Mouse (Mus musculus) hindbrain, embryonic 10.5 days (tissue): Measurements from ENCODE around the gene Ndufs3. TPM values are rescaled to one million over a fixed set of nuclear protein-coding genes. Genes with fewer than 3 reads are reported as not detected.

Experiments
- DNase-seq: peaks from one replicate; pipeline ENCODE4 v3.0.0-alpha.2; 2017; ENCODE audit warnings: low spot score
- H3K27ac ChIP-seq: fragments of 300-500 bp; sonication (generic); 2 replicates; pipeline ENCODE4 v1.5.1; 2016; ENCODE audit warnings: mild to moderate bottlenecking, moderate library complexity
- H3K27me3 ChIP-seq: fragments of 300-500 bp; sonication (generic); 2 replicates; pipeline ENCODE4 v1.6.1; 2016; ENCODE audit warnings: mild to moderate bottlenecking; ENCODE audit not compliant: poor library complexity, insufficient read depth, severe bottlenecking
- H3K36me3 ChIP-seq: fragments of 300-500 bp; sonication (generic); 2 replicates; pipeline ENCODE4 v1.6.1; 2016; ENCODE audit warnings: mild to moderate bottlenecking, moderate library complexity
- H3K4me1 ChIP-seq: fragments of 300-500 bp; sonication (generic); replicated peaks from 2 replicates; pipeline ENCODE4 v1.6.1; 2016; ENCODE audit warnings: mild to moderate bottlenecking
- H3K4me3 ChIP-seq: fragments of 300-500 bp; sonication (generic); 2 replicates; pipeline ENCODE4 v1.5.1; 2016; ENCODE audit warnings: mild to moderate bottlenecking, moderate library complexity
- H3K9me3 ChIP-seq: fragments of 300-500 bp; sonication (generic); 2 replicates; pipeline ENCODE4 v1.6.1; 2016; ENCODE audit warnings: mild to moderate bottlenecking, moderate library complexity
- WGBS: fragments of 180-500 bp; shearing (Covaris S2); methylation state at CpG from one replicate; pipeline ENCODE4 v1.1.7; 2016; 5-methylcytosine and 5-hydroxymethylcytosine counted together
- polyA plus RNA-seq: library from polyadenylated mRNA; unstranded; fragments of >200 nt; fragmentation: Nextera tagmentation; extraction: Ambion mirVana; gene quantifications from 2 replicates; pipeline ENCODE4 v1.2.1, GENCODE M21; 2016

Ndufs3 gene
- 189 and 220 TPM in 2 replicates for polyA plus RNA-seq

DNA sequence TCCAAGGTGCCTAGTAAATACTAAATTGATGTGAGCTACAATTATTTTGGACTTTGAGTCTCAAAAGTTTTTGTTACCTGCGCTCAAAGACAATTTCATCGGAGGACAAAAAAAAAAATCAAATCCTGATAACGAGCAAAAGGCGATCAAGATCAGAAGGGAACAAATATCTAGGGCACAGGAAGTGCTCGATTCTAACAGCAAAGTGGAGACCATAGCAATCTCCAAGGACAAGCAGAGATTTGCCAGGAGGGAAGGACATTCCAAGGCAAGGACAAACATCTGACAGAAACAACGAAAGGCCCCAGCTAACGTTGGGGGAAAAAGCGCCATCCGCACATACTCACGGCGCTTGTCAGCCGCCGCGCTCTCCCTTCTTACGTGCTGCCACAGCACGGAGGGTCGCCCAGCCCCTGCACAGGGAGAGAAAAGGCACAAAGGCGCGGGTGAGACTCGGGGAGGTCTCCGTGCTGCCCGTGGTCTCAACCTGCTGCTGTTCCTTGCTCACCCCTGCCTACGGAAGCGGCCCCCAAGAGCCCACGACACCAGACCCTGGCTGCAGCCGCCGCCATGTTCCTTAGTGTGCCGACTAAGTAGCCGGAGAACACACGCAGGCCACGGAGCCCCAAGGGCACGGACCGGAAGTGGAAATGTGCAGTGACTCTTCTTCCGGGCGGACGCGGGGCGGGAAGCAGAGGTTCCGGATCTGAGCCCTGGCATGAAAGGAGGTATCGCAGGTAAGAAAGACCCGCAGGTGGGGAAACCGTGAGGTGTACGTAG lies at the start of gene Ndufs3, which contains the start of gene Kbtbd4:
Gene Ndufs3 (minus strand): TSS at position 752 of the 780 bp plus-strand sequence.
Gene Kbtbd4 (plus strand): TSS at position 665 of the 780 bp plus-strand sequence.
- Histone ChIP-seq H3K9me3 (no peaks in the 10 kb centered on the region), H3K4me3 (peak within 1 kb of the TSS; percentile 91), H3K4me1 (peaks cover 23% of the 10 kb centered on the region), H3K36me3 (peaks cover 72% of the 10 kb centered on the region), H3K27me3 (no peaks in the 10 kb centered on the region), H3K27ac (peak within 1 kb of the TSS; percentile 98)
- DNase-seq = peak; percentile 91
- under 1% methylated on average over 43 of the region's 43 CpGs for WGBS

DNA sequence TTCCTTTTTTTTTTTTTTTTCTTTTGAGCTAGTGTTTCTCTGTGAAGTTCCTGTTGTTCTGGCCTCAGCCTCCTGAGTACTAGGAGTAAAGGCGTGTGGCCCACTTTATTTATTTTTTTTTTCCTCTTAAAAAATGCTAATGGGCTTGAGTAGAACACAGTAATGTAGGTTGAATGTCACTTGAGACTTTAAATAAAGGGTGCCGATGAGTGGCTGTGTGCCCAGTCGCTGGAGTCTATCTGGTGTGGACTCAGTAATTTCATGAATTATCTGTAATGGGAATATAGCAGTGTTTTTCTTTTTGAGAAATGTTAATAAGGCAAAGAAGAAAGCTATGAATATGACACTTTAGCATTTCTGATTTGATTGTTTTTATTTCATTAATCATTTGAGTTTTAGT lies 48.8 kb upstream of the Ndufs3 start:
- H3K36me3 ChIP-seq = peaks cover 26% of the 10 kb centered on the region
- H3K4me1 ChIP-seq = peaks cover 27% of the 10 kb centered on the region
- DNase-seq = no peak
- H3K27ac ChIP-seq = no peak overlapping the region
- 81% methylated on average over 3 of the region's 3 CpGs for WGBS
- no peaks in the 10 kb centered on the region for H3K9me3 ChIP-seq
- H3K27me3 ChIP-seq = no peaks in the 10 kb centered on the region
- no peak overlapping the region for H3K4me3 ChIP-seq

DNA sequence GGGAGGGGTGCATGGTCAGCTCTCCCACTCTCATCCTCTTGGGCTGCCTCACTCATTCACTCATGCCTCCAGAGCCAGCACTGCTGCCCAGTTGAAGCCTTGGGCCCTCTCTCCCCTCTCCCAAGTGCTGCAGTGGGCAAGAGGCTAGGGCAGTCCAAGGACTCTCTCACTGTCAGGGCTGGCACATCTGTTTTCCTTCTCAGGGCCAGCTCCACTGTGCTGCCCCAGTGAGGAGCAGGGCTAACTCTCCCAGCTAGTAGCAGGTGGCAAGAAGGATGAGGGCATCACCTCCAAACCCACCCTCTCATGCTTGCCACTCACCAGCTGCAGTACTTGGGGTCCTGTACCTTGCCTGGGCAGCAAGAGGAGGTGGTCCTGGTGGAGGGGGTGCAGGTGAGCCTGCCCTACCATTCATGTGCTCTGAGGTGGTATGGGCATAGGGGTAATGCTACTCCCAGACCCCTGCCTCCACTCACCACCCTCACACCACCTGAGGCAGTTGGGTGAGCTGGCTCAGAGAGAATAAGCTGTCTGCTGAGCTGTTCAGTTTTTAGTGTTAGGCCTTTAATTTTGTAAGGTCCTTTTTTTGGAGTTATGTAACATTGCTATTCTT lies 46.1 kb upstream of the Ndufs3 start:
- Histone ChIP-seq H3K4me3 (no peak overlapping the region), H3K27me3 (no peaks in the 10 kb centered on the region), H3K27ac (no peak overlapping the region), H3K9me3 (no peaks in the 10 kb centered on the region), H3K36me3 (peaks cover 35% of the 10 kb centered on the region), H3K4me1 (peaks cover 18% of the 10 kb centered on the region)
- no peak for DNase-seq

GRCm38 (mm10) chr2:90950149-90950548 lies 45.5 kb upstream of the Ndufs3 start:
- Histone ChIP-seq H3K36me3 (peaks cover 35% of the 10 kb centered on the region), H3K27me3 (no peaks in the 10 kb centered on the region), H3K4me3 (no peak overlapping the region), H3K4me1 (peaks cover 13% of the 10 kb centered on the region), H3K27ac (no peak overlapping the region), H3K9me3 (no peaks in the 10 kb centered on the region)
- no peak for DNase-seq
- 90% methylated on average over 5 of the region's 5 CpGs for WGBS

- Histone ChIP-seq H3K36me3 (peaks cover 19% of the 10 kb centered on the region), H3K4me3 (peak overlapping the region; percentile 99)
- WGBS = 57% methylated on average over 2 of the region's 2 CpGs
Measured at GRCm38 (mm10) chr2:90941744-90942143, 37.1 kb upstream of the Ndufs3 start.

GRCm38 (mm10) chr2:90940233-90941229 lies 35.9 kb upstream of the Ndufs3 start, which contains the start of gene Celf1:
TSS of gene Celf1 (plus strand) at chr2:90940382.
- peak within 1 kb of the TSS; percentile 99 for H3K4me3 ChIP-seq
- no peaks in the 10 kb centered on the region for H3K27me3 ChIP-seq
- H3K27ac ChIP-seq = peak within 1 kb of the TSS; percentile 97
- peak; percentile 87 for DNase-seq
- H3K36me3 ChIP-seq = 0 out of 2 replicates have a peak, but pooled peaks cover 13% of the 10 kb centered on the region
- H3K9me3 ChIP-seq = no peaks in the 10 kb centered on the region
- under 1% methylated on average over 111 of the region's 113 CpGs for WGBS
- peaks cover 25% of the 10 kb centered on the region for H3K4me1 ChIP-seq

More at GRCm38 (mm10) chr2:90941744-90942143, 37.1 kb upstream of the Ndufs3 start:
- Histone ChIP-seq H3K27ac (no peak overlapping the region), H3K4me1 (peaks cover 25% of the 10 kb centered on the region), H3K27me3 (no peaks in the 10 kb centered on the region), H3K9me3 (no peaks in the 10 kb centered on the region)
- no peak for DNase-seq

- Histone ChIP-seq H3K36me3 (0 out of 2 replicates have a peak, but pooled peaks cover 13% of the 10 kb centered on the region), H3K27me3 (no peaks in the 10 kb centered on the region), H3K9me3 (no peaks in the 10 kb centered on the region), H3K4me3 (peak overlapping the region; percentile 99), H3K4me1 (peaks cover 25% of the 10 kb centered on the region), H3K27ac (peak overlapping the region; percentile 97)
- WGBS = 58% methylated on average over 8 of the region's 8 CpGs
- no peak for DNase-seq
Measured at GRCm38 (mm10) chr2:90939750-90940149, 35.1 kb upstream of the Ndufs3 start.

- 73% methylated on average over 3 of the region's 3 CpGs for WGBS
- no peak overlapping the region for H3K27ac ChIP-seq
Measured at GRCm38 (mm10) chr2:90938362-90938761, 33.7 kb upstream of the Ndufs3 start.

GRCm38 (mm10) chr2:90932273-90932672 lies 27.6 kb upstream of the Ndufs3 start:
- no peak overlapping the region for H3K4me3 ChIP-seq
- no peaks in the 10 kb centered on the region for H3K9me3 ChIP-seq
- H3K4me1 ChIP-seq = no peaks in the 10 kb centered on the region
- H3K36me3 ChIP-seq = no peaks in the 10 kb centered on the region
- no peak for DNase-seq
- H3K27ac ChIP-seq = no peak overlapping the region
- H3K27me3 ChIP-seq = no peaks in the 10 kb centered on the region
- 79% methylated on average over 2 of the region's 2 CpGs for WGBS

More at GRCm38 (mm10) chr2:90938362-90938761, 33.7 kb upstream of the Ndufs3 start:
- Histone ChIP-seq H3K4me1 (peaks cover 25% of the 10 kb centered on the region), H3K9me3 (no peaks in the 10 kb centered on the region), H3K27me3 (no peaks in the 10 kb centered on the region), H3K4me3 (no peak overlapping the region), H3K36me3 (0 out of 2 replicates have a peak, but pooled peaks cover 8% of the 10 kb centered on the region)
- no peak for DNase-seq

GRCm38 (mm10) chr2:90931829-90932228 lies 27.2 kb upstream of the Ndufs3 start:
- no peaks in the 10 kb centered on the region for H3K36me3 ChIP-seq
- no peak for DNase-seq
- no peaks in the 10 kb centered on the region for H3K4me1 ChIP-seq
- H3K9me3 ChIP-seq = no peaks in the 10 kb centered on the region
- WGBS = 80% methylated on average over 8 of the region's 8 CpGs
- H3K27ac ChIP-seq = no peak overlapping the region
- H3K4me3 ChIP-seq = no peak overlapping the region
- no peaks in the 10 kb centered on the region for H3K27me3 ChIP-seq

GRCm38 (mm10) chr2:90928566-90928965 lies 23.9 kb upstream of the Ndufs3 start:
- Histone ChIP-seq H3K4me1 (no peaks in the 10 kb centered on the region), H3K4me3 (no peak overlapping the region), H3K27ac (no peak overlapping the region), H3K9me3 (no peaks in the 10 kb centered on the region), H3K27me3 (no peaks in the 10 kb centered on the region), H3K36me3 (no peaks in the 10 kb centered on the region)
- no peak for DNase-seq
- 88% methylated on average over 13 of the region's 13 CpGs for WGBS

DNA sequence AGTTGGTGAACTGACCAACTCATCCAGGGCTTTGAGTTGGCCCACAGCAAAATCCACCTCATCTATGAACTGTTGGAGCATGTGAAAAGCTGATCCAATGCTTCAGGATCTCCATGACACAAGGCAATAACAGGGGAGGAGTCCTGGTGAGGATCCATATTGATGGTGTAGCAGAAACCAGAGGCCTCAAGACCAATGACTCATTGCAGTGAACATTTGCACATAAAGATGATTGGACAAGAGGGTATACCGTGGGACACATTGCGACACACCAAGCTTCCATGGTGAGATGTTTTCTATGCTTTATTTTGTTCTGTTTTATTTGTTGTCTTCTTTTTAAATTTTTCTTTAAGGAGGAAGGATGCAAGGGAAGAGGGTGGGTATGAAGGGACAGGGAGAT lies 18.0 kb upstream of the Ndufs3 start:
- Histone ChIP-seq H3K27ac (no peak overlapping the region), H3K36me3 (no peaks in the 10 kb centered on the region), H3K27me3 (no peaks in the 10 kb centered on the region; the same call in 1 of the 2 replicates), H3K9me3 (no peaks in the 10 kb centered on the region), H3K4me1 (peaks cover 9% of the 10 kb centered on the region), H3K4me3 (no peak overlapping the region)
- no peak for DNase-seq
- WGBS = 96% methylated on average over 2 of the region's 2 CpGs
